Mouse (Mus musculus) right cerebral cortex, postnatal 25 days (tissue): ENCODE results near the gene Naglu.

ENCODE experiments used
- DNase-seq: peaks from one replicate; pipeline ENCODE4 v3.0.0; 2022

The Naglu gene

GRCm38 (mm10) chr11:101069391-101070188 lies at the start of gene Naglu:
Naglu (plus strand) TSS chr11:101070012.
- peak; percentile 96 for DNase-seq

DNA sequence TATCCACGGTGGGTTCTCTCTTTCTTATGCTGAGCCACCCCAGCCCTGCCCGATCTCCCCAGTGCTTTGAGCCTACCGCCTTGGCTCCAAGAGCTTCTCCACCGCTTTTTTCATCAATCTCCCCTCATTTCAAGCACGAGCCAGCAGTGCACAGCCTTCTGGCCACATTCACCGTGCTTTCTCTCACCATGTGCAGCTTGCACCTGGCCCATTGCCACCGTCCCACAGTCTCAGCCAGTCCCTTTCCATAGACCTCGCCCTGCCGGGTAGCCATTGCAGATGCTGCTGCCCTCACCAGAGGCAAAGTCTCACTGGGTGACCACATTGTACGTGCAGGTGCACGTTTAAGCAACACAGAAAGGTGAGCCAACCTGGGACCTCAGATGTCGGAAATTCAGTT lies 46.4 kb upstream of the Naglu start:
- no peak for DNase-seq

DNA sequence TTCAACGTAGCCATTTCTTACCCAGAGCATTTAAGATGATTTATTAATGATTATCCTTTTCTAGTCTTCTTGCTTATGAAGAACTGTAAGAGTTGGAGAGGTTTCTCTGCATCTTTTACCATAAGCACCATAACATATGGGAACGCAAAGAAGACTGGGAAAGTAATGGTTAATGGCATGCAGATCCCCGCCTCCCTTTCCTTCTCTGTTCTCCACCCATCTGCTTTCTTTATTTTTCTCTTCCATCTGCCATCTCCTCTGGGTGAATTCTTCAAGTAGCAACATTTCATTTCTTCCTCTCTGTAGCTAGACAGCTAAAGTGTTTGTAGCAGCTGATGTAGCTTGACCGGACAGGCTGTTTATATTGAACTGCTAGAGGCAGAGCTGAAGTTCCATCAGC lies 45.8 kb upstream of the Naglu start:
- no peak for DNase-seq

GRCm38 (mm10) chr11:101027121-101027520 lies 42.7 kb upstream of the Naglu start:
- DNase-seq, result no peak

DNA sequence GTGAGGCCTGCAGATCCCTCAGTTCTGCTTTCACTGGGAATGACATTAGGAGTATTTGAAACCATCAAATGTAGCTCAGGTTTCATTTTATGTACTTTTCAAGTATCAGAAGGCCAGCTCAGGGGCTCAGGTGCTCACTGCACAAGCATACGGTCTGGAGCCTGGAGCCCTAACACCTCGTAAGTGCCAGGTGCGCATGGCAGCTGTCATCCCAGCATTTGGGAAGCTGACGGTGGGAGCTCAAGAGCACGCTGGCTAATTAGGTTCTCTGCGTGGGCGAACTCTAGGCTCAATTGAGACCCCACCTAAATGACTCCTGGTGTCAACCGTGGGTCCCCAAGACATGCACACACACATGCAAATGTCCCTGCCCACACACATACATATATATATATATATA lies 40.5 kb upstream of the Naglu start:
- no peak for DNase-seq

DNA sequence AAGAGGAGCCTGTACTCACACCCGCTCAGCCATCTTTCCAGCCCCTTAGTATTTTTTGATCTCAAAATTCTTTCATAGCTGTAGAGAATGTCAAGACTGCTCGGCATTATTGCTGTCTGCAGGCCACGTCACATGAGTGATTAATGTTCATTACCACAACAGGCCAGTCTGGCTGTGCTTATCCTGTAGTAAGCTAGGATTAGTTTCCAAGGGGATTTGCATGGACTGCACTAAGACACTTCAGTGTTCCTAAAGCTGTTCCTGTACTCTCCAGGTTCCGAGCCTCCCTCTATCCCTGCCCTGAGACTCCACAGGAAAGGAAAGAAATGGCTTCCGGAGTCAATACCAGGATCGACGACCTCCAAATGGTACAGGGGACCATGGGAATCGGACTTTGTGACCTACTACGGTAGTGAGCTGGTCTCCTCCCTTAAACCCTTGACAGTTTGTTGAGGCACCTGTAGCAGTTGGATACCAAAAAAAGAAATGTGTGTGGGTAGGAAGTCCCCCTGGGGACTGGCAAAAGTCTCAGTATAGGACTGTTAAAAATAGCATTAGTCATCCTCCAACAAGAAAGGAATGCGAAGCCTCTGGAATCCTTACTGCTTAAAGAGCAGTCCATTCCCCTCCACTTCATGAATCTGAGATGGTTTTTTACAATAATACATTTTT lies 39.5 kb upstream of the Naglu start:
- no peak for DNase-seq

DNA sequence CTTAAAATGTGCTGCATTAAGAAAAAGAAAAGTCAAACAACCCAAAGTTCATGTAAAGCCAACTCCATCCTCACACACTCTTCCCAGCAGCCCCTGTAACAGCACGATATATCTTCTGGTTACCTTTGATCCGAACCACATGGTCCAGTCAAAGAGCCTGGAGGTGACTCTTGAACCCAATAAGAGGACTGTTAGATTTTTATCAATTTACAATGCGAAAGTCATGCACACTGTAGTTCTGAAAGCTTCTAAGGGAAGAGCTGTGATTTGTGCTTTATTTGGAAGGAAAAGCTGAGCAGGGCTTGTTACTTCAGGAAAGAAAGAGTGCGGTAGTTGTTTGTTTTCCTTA lies 39.0 kb upstream of the Naglu start:
- no peak for DNase-seq

- no peak for DNase-seq
These were observed 38.3 kb upstream of the Naglu start for GRCm38 (mm10) chr11:101031470-101031869.

GRCm38 (mm10) chr11:101033856-101034500 lies 35.8 kb upstream of the Naglu start:
- DNase-seq, result no peak

- no peak for DNase-seq
These were observed 35.0 kb upstream of the Naglu start for GRCm38 (mm10) chr11:101034614-101035327.

DNA sequence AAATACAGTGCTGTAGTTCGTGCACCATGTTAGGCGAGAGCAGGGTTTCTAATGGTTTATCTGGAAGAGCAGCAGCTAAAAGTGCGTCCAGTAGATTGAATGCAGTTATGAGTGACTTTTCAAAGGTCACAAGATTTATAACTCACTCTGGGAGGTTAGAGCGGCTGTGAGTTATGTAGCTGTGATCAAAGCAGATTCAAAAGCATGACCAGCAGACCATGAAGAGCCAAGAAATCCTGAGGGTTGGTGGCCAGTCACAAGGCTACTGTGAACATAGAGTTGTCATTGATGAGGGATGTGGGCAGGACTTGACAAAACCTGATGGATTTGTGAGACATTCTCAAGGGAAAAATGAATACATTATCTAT lies 34.5 kb upstream of the Naglu start:
- no peak for DNase-seq

- DNase-seq, result no peak
These were observed 32.0 kb upstream of the Naglu start for GRCm38 (mm10) chr11:101037795-101038194.

DNA sequence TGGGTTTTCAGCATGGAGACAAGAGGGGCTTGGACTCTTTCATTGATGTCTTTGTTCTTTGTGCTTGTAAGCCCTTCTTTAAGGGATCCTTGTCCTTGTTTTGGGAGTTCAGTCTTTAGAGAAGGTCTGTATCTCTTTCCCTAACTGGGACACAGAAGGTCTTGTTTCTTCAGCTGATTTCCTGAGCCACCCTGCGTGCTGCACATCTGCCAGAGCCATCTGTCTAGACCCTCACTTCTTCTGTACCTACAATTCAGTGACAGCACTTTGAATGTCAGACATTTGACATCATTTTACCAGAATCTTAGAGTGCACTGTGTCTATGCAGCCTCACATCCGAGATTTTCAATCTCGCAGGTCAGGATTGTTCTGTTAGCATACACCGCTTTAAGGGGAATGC lies 24.0 kb upstream of the Naglu start:
- DNase-seq, result no peak

DNA sequence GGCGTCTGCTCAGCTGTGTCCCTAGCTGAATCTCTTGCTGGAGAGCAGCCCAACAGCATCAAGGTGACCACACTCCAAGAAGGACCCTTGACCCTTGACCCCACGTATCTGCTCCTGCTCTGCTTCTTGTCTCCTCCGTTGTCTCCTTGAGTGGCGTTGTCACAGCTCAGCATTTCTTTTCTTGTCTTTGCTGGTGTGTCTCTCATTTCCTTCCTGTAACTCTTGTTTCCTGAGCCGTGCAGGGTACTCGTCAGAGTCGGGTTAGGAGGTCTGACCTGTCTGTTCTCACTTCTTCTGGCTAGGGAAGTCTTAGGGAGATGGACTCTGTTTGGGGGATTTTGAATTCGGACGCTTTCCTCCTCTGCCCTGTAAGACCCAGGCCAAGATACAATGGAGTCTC lies 23.4 kb upstream of the Naglu start:
- DNase-seq, result no peak

- no peak for DNase-seq
These were observed 22.3 kb upstream of the Naglu start for GRCm38 (mm10) chr11:101047502-101047901.

GRCm38 (mm10) chr11:101050359-101050758 lies 19.5 kb upstream of the Naglu start:
- no peak for DNase-seq

DNA sequence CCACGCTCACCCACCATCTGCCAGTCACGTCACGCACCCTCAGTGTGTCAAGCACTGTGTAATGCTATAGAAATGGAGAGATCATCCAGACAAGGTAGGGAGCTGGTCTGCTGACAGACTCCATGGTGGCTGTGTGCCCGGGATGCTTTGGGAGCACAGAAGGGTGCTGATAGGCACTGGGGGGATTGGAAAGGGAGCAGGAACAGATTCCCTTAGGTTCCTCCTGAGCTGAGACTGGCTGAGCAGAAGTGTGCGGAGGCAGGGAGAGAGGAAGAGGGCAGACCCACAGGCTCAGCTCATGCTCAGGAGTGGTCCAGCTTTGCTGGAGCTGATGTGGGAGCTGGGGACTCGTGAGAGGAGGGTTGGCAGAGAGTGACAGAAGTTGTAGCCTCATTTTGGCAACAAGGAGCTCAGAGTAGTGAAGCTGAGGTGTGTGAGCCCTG lies 18.7 kb upstream of the Naglu start:
- DNase-seq, result no peak

GRCm38 (mm10) chr11:101051617-101052016 lies 18.2 kb upstream of the Naglu start:
- DNase-seq, result no peak

DNA sequence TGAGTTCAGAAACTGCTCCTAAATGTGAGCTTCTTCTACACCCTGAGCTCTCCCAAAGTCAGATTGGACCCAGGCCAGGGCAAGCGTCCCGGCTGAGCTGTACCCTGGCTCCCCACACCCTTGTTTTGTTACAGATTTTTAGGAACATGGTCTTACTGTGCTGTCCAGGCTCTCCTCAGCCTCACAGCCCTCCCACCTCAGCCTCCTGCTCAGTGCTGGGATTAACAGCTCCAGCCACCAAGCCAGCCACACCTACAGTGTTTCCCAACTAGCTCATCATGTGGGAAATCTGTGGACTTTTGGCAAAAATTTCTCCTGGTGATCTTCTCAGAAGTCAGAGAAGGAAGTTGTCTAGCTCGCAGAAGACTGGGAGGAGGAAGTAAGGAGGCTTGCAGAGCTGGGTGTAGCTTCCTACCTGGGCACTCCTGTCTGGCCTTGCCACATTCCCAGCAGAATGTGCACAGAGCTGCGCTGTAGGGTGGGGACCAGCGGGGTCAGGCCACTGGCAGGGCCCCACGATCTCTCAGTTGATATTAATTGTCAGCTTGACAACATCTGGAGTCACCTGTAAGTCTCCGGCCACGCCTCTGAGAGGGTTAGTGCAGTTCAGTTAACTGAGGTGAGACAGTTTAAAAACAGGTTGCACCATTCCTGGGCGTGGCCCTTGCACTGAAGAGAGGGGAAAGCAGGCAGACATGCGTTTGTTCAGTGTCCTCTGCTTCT lies 16.9 kb upstream of the Naglu start:
- DNase-seq, result no peak

DNA sequence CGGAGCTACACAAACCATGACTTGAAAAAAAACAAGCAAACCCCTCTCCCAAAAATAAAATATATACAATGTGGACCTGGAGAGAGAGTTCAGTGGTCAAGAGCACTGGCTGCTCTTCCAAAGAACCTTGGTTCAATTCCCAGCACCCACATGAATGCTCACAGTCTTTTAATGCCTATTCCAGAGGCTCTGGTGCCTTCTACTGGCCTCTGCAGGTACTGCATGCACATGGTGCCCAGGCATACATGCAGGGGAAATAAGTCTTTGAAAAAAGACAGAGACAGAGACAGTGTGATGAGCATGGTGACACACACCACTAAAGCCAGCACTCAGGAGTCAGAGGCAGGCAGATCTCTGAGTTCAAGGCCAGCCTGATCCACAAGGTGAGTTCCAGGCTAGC lies 15.8 kb upstream of the Naglu start:
- no peak for DNase-seq

DNA sequence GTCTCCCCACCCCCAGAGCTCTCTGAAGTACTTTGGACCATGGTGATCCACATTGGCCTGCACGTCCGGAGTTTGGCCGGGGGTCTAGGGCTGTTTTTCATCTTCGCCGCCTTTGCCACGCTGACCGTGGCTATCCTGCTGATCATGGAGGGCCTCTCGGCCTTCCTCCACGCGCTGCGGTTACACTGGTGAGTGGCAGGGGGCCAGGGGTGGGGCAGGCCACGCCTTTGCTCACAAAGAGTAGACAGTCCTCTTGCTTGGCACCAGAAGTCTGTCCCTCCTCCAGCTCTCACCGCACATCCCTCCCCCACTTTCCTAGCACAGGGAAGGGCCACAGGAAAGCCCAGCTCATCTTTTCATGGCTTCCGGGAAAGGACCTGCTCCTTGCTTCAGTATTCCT lies 14.4 kb upstream of the Naglu start:
- DNase-seq, result no peak

DNA sequence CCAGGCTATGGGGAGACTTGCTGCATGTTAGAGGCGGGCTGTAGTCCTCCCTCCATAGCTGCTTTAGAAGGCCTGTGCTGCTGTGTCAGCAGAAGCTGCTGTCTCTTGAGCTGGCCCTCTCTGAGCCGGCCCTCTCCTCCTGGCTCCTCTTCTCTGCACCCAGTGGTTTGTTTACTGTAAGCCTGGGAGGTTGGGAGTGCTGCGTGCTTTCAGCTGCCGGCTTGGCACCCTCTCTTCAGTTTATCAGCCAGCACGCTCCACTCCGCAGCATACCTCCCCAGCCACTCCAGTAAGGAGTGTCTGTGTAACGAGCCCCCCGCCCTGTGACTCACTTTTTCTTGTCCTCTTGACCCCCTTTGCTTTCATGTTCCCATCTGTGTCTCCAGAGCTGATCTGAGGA lies 12.9 kb upstream of the Naglu start:
- no peak for DNase-seq

DNA sequence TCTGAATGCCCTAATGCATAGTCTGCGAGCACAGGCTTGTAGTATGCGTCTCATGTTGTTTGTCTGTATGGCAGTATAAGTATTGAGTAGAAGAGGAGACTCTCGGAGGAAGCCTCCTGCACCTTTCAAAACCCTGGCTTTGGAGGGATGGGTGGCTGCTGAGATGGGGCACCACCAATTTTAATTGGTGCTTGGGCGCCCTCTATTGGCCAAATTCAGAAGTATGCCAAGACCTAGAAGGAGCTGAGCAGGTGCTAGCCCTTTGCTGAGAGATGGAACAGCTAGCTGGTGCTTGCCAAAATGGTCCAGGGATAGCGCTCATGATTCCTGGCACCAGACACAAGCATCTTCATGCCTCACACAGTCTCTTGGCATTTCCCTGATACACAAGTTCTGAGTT lies 12.0 kb upstream of the Naglu start:
- DNase-seq, result peak; percentile 71
